Mouse (Mus musculus): ENCODE data around the gene Napsa.

The Napsa gene

DNA sequence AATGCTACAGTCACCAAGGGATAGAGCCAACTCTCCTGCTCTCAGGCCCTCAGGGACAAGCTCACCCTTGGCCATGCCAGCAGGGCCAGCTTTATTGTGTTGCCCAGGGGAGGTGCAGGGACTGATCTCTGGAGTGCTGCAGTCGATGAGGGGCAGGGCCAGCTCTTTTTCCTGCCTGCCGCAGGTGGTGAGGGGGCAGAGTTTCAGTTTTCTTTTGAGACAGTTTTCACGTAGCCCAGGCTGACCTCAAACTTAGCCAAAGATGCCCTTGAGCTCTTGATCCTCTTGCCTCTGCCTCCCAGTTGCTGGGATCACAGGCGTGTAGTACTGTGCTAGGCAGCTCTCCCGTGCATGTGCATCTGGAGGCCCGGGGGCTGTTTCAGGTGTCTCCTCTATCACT is 1.2 kb upstream of the Napsa start:
- DNase-seq (ENCODE audit: low spot score in 2 of 2) = peak; percentile 54 to 56

DNA sequence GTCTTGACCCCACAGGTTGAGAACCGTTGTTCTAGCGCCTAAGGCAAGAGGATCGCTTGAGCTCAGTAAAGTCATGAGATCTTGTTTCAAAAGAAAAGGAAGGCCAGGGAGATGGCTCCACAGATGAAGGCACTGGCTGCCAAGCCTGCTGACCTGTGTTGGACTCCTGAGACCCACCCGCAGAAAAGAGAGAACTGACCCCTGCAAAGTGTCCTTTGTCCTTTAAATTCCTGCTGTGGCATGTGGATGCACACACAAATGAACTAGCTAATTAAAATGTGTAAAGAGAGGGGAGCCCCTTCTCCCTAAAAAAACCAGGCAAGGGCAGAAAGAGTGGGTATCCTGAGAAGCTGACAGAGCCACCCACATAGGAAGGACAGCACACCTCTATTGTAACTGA is 369 bp upstream of the Napsa start:
- DNase-seq (ENCODE audit: low spot score in 2 of 2) = no peak

DNA sequence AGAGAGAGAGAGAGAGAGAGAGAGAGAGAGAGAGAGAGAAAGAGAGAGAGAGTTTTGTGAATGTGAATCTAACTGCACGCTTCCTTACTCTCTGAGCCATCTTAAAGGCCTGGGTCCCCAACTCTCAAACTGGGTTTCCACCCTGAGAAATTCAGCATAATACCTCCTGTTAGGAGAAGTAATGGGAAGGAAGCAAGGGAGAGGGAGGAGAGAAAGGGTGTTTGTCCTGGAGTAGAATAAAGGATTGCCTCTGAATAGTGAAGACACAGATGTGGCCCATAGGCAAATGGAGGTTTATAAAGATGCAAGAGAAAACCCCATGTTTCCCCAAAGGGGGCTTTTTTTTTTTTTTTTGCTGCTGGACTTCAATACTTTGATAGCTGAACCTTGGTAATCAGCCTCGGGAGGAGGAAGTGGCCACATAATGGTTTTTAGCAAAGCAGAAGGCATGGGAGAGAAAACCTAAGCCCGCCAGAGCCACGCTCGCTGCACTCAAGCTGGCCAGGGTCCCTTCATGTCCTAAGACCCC is 840 bp downstream of the Napsa start:
- DNase-seq (ENCODE audit: low spot score in 2 of 2) = no peak

DNA sequence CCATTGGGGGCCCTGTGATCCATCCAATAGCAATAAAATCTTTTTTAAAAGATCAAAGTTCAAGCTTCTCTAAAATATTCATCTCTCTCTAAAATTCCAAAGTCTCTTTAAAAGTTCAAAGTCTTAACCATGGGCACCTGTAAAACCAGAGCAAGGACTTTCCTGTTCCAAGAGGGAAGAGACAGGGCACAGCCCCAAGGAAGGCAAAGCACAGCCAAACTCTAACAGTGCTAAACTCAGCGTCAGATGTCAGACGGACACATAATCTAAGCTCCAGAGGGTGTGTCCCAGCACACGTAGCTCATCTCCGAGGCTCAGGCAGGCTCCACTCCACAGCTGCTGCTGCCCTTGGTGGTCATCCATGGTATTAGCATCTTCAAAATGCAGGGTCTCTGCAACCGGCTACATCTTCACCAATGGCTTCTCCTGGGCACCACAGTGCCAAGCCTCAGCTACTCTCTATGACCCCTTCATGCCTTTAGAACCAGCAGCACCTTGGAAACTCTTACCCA is 4.2 kb downstream of the Napsa start:
- no peak for DNase-seq (ENCODE audit: low spot score in 2 of 2)

DNA sequence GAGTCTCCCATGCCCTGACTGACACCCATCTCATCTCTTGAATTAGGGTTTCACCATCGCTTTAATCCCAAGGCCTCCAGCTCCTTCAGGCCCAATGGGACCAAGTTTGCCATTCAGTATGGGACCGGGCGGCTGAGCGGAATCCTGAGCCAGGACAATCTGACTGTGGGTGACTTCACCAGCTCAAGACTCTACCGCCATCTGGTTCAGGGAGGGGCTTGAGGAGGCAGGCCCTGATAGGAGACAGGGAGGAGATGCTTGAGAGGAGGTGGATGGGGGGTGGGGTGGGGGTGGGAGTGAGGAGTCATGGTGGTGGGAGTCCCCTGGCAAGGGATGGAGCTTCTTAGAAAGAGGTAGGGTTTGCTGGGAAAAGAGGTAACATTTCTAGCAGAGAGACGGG is 9.5 kb downstream of the Napsa start:
- DNase-seq (ENCODE audit: low spot score in 2 of 2) = no peak

DNA sequence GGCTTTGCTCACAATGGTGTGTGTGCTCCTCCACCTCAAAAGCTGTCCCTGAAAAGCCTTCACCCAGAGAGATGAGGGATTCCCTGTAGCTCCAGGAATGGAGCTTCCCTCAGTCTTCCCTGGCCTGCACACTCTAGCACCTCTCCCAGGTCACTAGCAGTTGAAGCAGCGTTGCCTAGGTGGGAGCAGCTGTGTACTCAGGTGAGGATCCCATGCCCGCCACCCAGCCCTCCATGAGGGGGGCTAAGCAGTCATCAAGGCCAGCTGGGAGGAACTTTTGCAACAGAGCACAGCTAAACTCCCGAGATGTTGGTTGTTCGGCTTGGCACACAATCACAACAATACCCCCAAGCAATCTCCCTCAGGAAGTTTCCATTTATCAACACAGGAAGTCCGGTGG is 10.5 kb downstream of the Napsa start:
- no peak for DNase-seq (ENCODE audit: low spot score in 2 of 2)

DNA sequence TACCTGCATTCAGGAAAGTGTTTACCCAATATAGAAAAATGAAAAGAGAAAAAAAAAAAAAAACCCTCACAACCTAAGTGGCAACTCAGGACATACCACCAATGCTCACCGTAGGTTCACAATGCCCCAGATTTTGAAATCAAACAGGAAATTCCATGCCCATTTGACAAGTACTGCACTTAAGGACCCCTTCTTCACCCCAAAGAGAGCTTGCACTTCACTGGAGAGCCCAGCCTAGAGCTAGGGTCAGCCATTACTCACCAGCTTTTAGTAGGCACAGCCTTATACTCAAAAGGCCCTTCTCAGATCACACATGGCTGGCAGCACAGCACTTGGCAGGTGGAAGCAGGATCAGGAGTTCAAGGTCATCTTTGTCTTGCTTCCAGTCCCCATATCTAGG is 11.0 kb downstream of the Napsa start:
- DNase-seq (ENCODE audit: low spot score in 2 of 2) = no peak

DNA sequence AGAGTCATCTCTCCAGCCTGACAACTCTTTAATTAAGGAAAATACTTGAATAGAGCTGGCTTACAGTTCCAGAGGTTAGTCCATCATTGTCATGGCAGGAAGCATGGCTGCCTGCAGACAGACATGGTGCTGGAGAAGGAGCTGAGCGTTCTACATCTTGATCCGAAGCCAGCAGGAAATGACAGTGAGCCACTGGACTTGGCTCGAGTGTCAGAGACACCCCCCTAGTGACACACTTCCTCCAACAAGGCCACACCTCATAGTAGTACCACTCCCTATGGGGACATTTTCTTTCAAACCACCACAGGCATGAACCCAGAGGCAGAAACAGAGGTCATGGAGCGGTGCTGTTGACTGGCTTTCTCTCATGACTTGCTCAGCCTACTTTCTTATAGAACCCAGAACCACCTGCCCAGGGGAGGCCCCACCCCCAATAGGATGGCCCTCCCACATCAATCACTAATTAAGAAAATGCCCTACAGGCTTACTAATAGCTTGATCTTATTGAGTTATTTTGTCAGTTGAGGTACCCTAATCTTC is 12.2 kb downstream of the Napsa start:
- no peak for DNase-seq (ENCODE audit: low spot score in 2 of 2)

DNA sequence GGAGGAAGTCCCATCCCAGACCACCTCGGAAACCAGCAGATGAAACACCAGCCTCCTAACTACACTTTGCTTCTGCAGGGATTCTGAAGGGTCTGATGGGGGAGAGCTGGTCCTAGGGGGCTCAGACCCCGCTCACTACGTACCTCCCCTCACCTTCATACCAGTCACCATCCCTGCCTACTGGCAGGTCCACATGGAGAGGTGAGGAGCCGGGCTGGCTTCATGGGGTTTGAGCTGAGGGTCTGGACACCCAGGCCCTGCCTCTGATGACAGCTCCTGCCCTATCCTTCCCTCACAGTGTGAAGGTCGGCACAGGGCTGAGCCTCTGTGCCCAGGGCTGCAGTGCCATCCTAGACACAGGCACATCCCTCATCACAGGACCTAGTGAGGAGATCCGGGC is 12.7 kb downstream of the Napsa start:
- DNase-seq (ENCODE audit: low spot score in 2 of 2) = no peak

DNA sequence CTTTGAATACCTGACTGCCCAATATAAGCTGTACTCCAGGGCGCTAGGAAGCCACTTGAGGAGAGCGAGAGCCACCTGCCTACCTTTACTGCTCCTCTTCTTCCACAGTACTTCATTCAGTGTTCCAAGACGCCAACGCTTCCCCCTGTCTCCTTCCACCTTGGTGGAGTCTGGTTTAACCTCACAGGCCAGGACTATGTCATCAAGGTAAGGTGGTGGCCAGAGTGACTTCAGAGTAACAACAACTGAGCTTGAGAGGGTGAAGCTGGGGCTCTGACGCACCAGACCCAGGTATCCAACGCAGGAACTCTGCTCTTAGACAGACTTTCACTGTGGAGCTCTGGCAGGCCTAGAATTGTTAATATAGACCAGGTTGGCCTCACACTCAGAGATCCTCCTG is 13.4 kb downstream of the Napsa start:
- no peak for DNase-seq (ENCODE audit: low spot score in 2 of 2)

DNA sequence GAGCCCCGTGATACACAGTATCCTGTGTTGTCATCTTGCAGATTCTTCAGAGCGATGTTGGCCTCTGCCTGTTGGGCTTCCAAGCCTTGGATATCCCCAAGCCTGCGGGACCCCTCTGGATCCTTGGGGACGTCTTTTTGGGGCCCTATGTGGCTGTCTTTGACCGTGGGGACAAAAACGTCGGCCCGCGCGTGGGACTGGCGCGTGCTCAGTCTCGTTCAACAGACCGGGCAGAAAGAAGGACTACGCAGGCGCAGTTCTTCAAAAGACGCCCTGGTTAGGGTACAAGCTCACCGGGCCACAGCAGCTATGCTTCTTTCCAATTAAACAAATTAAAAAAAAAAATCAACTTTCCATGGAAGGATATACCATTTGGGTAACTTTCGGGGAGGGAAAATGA is 14.3 kb downstream of the Napsa start:
- DNase-seq (ENCODE audit: low spot score in 2 of 2) = no peak

DNA sequence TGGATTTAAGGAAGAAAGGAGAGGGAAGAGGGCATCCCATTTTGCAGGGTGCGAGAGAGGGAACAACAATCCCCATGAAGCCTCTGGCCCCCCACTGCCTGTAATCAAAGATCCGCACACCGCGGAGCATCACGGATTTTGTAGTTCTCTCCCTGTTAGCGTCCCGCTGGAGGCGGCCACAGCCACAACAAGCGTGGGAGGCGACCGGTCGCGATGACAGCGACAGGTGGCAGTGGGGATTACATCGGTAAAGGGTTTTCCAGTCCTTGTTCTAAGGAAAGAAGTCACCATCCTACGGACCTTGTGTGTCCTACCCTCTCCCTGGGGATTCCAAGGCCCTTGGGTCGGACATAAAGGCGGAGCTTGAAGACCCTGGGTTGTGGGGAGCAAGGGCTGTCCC is 14.8 kb downstream of the Napsa start:
- DNase-seq (ENCODE audit: low spot score in 2 of 2) = peak in 1 of 2 experiments; percentile 27

DNA sequence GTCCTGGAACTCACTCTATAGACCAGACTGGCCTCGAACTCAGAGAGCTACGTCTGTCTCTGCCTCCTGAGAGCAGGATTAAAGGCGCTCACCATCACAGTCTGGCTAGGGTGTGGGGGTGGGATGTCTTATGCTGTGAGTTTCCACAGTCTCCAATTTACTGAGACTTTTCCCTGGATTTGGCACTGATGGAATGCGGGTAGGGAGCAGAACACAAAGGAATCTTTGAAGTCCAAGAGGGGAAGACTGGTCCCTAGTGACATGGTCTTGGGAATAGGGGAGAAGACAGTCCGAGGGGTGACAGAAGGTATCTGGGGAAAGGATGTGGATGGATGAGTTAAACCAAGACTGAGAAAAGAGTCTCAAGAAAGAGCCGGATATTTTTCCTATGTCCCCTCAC is 15.5 kb downstream of the Napsa start:
- DNase-seq (ENCODE audit: low spot score in 2 of 2) = no peak

DNA sequence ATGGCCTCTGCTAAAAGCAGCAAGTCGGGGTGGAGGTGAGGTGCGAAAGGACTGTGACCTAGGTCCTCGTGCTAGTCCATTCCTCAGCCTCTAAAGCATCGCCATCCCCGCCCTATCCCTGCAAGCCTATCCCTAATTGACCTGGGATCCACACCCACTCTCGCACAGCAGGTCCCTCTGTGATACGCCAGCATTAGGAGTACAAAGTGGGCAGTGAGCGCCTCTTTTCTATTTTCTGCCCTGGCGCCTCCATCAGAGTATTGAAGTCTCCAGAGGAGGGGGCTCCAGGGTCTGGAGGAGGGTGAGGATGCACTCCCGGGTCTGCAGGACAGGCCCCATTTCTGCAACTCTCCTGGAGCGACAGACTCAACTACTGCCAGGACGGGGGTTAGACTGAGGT is 16.2 kb downstream of the Napsa start:
- no peak for DNase-seq (ENCODE audit: low spot score in 2 of 2)

DNA sequence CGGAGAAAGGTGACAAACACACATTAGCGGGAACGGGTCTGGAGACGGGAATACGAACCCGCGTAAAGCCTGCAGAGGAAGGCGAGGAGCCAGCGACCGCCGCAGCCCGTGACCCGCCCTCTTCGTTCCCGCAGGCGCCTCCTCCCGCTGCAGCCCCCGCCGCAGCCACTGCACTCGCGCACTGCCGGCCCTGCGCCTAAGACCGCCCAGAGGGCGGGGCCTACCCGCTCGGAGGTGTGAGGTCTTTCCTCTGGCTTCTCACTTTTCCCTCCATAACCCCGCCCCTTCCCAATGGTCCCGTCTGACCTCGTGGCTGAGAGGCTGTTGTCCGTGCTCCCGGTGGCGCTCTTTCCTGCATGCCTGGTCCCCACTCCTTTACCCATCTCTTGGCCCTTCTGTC is 17.0 kb downstream of the Napsa start:
- DNase-seq (ENCODE audit: low spot score in 2 of 2) = peak; percentile 71 to 74

DNA sequence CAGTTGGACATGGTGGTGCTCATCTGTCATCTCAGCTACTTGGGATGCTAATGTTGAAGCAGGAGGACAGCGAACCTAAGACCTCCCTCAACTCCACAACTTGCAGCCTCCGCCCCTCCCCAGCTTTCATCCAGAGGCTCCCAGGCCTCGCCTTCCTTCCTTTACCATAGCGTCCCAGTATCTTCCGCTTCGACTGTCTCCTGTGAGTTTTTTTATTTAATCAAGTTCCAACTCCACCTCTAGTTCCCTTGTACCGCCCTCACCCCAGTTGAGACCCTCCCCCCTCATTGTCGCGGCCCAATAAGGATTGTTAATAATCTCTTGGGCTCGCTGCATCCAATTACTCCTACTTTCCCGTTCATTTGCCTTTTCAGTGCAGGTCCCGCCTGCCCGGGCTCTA is 17.8 kb downstream of the Napsa start:
- no peak for DNase-seq (ENCODE audit: low spot score in 2 of 2)

DNA sequence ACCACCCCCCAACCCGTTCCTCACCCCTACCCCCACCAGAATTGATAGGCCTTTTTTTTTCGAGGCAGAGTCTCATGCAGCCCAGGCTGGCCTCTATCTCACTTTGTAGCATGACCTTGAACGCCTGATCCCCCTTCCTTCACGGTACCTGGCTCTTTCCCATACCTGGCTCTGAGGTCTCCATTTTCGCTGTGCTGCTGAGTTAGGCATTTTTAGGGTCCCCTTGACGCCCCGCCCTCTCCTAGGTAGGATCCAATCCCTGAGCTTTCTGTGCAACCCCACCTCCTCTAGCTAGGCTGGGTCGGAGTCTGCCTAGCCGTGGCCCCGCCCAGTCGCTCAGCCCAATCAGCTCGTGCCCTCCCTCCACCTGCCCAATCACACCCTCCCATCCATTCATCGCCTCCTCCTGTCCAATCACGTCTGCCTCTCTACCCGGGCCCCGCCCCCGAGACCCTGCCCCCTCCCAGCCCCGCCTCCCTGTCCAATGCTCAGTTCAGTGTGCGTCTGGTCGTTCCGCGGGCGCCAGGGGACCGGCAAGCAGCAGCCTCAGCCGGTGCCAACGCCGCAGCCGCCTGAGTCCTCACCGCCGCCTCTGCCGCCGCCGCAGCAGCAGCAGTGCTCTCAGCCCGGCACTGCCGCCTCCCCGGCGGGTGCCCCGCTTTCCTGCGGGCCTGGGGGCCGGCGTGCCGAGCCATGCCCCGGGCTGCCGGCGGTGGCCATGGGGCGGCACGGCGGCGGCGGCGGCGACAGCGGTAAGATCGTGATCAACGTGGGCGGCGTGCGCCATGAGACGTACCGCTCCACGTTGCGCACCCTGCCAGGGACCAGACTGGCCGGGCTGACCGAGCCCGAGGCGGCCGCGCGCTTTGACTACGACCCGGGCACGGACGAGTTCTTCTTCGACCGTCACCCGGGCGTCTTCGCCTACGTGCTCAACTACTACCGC is 18.5 kb downstream of the Napsa start, which contains the start of gene Kcnc3:
Gene Kcnc3, plus strand, starts transcription at position 263 of the 946 bp plus-strand sequence.
- DNase-seq (ENCODE audit: low spot score in 2 of 2) = peak; percentile 94 to 96

DNA sequence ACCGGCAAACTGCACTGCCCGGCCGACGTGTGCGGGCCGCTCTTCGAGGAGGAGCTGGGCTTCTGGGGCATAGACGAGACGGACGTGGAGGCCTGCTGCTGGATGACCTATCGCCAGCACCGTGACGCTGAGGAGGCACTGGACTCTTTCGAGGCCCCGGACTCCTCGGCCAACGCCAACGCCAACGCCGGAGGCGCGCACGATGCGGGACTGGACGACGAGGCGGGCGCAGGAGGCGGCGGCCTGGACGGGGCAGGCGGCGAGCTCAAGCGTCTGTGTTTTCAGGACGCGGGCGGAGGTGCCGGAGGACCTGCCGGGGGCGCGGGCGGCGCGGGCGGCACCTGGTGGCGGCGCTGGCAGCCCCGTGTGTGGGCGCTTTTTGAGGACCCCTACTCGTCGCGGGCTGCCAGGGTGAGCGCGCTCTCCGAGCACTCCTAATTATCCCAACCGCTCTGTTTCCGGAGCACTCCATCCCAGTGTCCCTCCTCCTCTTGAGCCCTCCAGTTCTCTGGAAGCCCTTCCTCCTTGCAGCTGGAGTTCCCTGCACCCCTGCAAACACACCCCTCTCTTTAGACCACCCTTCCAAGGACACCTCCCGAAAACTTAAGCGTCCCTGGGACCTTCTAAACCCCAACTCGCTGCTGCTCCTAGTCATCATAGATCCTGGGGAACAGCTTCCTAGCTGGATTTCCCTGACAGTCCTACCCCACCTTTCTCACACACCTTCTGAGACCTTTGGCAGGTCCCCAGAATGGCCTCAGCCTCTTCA is 19.4 kb downstream of the Napsa start:
- DNase-seq (ENCODE audit: low spot score in 2 of 2) = no peak

DNA sequence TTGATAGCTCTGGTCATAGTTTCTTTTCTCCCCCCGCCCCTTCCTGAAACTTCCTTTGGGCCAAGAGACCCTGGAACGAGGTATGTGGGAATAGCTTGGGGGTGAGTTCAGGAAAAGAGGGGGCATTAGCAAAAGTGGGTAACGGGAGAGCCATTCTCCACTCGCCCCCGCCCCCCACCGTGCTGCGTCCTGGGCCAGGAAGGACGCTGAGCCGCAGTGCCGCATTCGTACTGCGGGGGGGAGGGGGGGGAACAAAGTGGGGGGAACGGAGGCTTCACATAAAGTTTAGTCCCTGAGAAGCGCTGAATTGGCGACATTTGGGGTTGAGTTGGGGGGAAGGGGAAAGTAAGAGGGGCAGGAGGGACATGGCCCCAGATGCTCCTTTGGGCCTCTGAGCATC is 20.9 kb downstream of the Napsa start:
- DNase-seq (ENCODE audit: low spot score in 2 of 2) = no peak

DNA sequence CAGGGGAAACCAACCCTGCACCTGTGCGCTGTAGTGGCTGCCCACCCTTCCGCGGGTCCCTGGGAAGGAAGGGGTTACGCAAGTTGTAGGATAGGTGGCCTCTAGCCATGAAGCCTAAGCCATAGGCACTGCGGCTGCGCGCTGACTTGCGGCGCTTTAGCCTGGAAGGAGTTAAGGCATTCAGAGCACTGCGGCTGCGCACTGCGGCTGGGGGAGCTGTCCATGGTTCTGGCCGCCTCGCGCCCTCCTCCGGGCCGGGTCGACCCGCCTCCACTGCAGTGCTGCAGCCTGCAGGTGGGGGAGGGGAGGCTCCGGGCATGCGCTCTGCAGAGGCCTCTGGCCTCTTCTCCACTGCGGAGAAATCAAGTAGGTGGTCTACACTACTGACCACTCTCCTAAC is 21.6 kb downstream of the Napsa start:
- peak; percentile 61 to 67 for DNase-seq (ENCODE audit: low spot score in 2 of 2)

DNA sequence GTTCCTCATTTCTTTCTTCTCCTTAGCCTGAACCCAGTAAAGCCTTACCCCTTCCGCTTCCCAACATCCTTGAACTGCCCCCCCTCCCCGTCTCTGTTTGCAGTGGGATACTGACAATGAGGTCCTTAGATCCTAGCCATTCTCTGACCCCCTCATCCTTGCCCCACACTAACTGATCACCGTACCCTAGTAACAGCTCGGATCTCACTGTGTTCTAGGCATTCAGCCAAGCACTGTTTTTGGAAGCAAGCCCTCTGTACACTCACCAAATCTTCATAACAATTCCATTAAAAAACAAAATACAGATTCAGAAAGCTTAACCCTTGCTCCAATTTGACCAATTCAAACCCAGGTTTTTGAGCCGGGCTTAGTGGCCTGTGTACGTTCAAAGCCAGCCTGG is 22.1 kb downstream of the Napsa start:
- DNase-seq (ENCODE audit: low spot score in 2 of 2) = no peak

DNA sequence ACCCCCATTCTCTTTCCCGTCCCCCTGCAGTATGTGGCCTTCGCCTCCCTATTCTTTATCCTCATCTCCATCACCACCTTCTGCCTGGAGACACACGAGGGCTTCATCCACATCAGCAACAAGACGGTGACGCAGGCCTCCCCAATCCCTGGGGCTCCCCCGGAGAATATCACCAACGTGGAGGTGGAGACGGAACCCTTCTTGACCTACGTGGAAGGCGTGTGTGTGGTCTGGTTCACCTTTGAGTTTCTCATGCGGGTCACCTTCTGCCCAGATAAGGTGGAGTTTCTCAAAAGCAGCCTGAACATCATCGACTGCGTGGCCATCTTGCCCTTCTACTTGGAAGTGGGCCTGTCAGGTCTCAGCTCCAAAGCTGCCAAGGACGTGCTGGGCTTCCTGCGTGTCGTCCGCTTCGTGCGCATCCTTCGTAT is 23.0 kb downstream of the Napsa start:
- no peak for DNase-seq (ENCODE audit: low spot score in 2 of 2)
